Mouse (Mus musculus) erythroblast, embryonic 14.5 days (primary cell): ENCODE measurements around the gene Zfp689.

Experiments used
- GATA1 ChIP-seq: IDR thresholded peaks from 2 replicates; pipeline ENCODE4 v1.6.1; 2012; ENCODE audit warnings: low read length, inconsistent platforms, mixed read lengths
- TAL1 ChIP-seq: IDR thresholded peaks from 3 replicates; pipeline ENCODE4 v1.6.1; 2012; ENCODE audit warnings: low read length, inconsistent platforms, mixed read lengths

GRCm38 (mm10) chr7:127435206-127435605 is 13.8 kb downstream of the Zfp689 start:
- no peak for TF ChIP-seq GATA1
- no peak for TF ChIP-seq TAL1
